Mouse (Mus musculus): ENCODE data around the gene Slc44a3. TPM values are rescaled to one million over a fixed set of nuclear protein-coding genes. Genes with fewer than 3 reads are reported as not detected.

Slc44a3 gene
- polyA plus RNA-seq, 1 experiment = 5.1 TPM

GRCm38 (mm10) chr3:121422405-121422804, 109.8 kb downstream of the Slc44a3 start:
- TF ChIP-seq CTCF (IDR thresholded peaks at IDR 0.05; ENCODE audit: low read depth, low read length) = no peak
- no peak for TF ChIP-seq EP300 (IDR thresholded peaks at IDR 0.05; ENCODE audit: insufficient read depth, low read depth, low read length)
- no peak for TF ChIP-seq POLR2A (IDR thresholded peaks at IDR 0.05; ENCODE audit: insufficient read depth, low read length)
- Histone ChIP-seq H3K9me3 (replicated peaks; ENCODE audit: control insufficient read depth, insufficient read depth, low read length, poor library complexity, severe bottlenecking) (no peaks in the 10 kb centered on the region), H3K4me3 (ENCODE audit: low read depth, low read length) (no peak overlapping the region), H3K27ac (ENCODE audit: insufficient read depth, low read length) (no peak overlapping the region), H3K36me3 (ENCODE audit: control insufficient read depth, insufficient read depth, low read length, poor library complexity, severe bottlenecking) (no peaks in the 10 kb centered on the region), H3K27me3 (ENCODE audit: control insufficient read depth, insufficient read depth, low read length, poor library complexity, severe bottlenecking) (no peaks in the 10 kb centered on the region), H3K9ac (ENCODE audit: low read depth, poor library complexity, severe bottlenecking) (no peak overlapping the region), H3K4me1 (ENCODE audit: control insufficient read depth, insufficient read depth, low read length) (peaks cover 10% of the 10 kb centered on the region)

- H3K27ac ChIP-seq (ENCODE audit: insufficient read depth, low read length) = peak overlapping the region; percentile 87
- peak overlapping the region; percentile 29; the same call in 1 of the 2 replicates for H3K9ac ChIP-seq (ENCODE audit: low read depth, poor library complexity, severe bottlenecking)
- TF ChIP-seq POLR2A (IDR thresholded peaks at IDR 0.05; ENCODE audit: insufficient read depth, low read length) (no peak), CTCF (IDR thresholded peaks at IDR 0.05; ENCODE audit: low read depth, low read length) (no peak), EP300 (IDR thresholded peaks at IDR 0.05; ENCODE audit: insufficient read depth, low read depth, low read length) (peak; percentile 86)
- no peaks in the 10 kb centered on the region for H3K36me3 ChIP-seq (ENCODE audit: control insufficient read depth, insufficient read depth, low read length, poor library complexity, severe bottlenecking)
- H3K27me3 ChIP-seq (ENCODE audit: control insufficient read depth, insufficient read depth, low read length, poor library complexity, severe bottlenecking) = no peaks in the 10 kb centered on the region
- H3K4me1 ChIP-seq (ENCODE audit: control insufficient read depth, insufficient read depth, low read length) = peaks cover 12% of the 10 kb centered on the region
- no peaks in the 10 kb centered on the region for H3K9me3 ChIP-seq (replicated peaks; ENCODE audit: control insufficient read depth, insufficient read depth, low read length, poor library complexity, severe bottlenecking)
- peak overlapping the region; percentile 34 for H3K4me3 ChIP-seq (ENCODE audit: low read depth, low read length)
These were observed 113.3 kb downstream of the Slc44a3 start for GRCm38 (mm10) chr3:121418850-121419435.

GRCm38 (mm10) chr3:121418251-121418601, 114.0 kb downstream of the Slc44a3 start:
- Histone ChIP-seq H3K27me3 (ENCODE audit: control insufficient read depth, insufficient read depth, low read length, poor library complexity, severe bottlenecking) (no peaks in the 10 kb centered on the region), H3K4me1 (ENCODE audit: control insufficient read depth, insufficient read depth, low read length) (peaks cover 12% of the 10 kb centered on the region), H3K9me3 (replicated peaks; ENCODE audit: control insufficient read depth, insufficient read depth, low read length, poor library complexity, severe bottlenecking) (no peaks in the 10 kb centered on the region), H3K4me3 (ENCODE audit: low read depth, low read length) (no peak overlapping the region), H3K36me3 (ENCODE audit: control insufficient read depth, insufficient read depth, low read length, poor library complexity, severe bottlenecking) (no peaks in the 10 kb centered on the region), H3K27ac (ENCODE audit: insufficient read depth, low read length) (peak overlapping the region; percentile 94), H3K9ac (ENCODE audit: low read depth, poor library complexity, severe bottlenecking) (0 out of 2 replicates have a peak overlapping the region, but pooled peaks have one; percentile 3)
- TF ChIP-seq CTCF (IDR thresholded peaks at IDR 0.05; ENCODE audit: low read depth, low read length) (no peak), EP300 (IDR thresholded peaks at IDR 0.05; ENCODE audit: insufficient read depth, low read depth, low read length) (0 out of 2 replicates have a peak, but pooled peaks have one; percentile 40), POLR2A (IDR thresholded peaks at IDR 0.05; ENCODE audit: insufficient read depth, low read length) (no peak)

GRCm38 (mm10) chr3:121417379-121418250, 114.6 kb downstream of the Slc44a3 start:
- Histone ChIP-seq H3K36me3 (ENCODE audit: control insufficient read depth, insufficient read depth, low read length, poor library complexity, severe bottlenecking) (no peaks in the 10 kb centered on the region), H3K4me3 (ENCODE audit: low read depth, low read length) (no peak overlapping the region), H3K27ac (ENCODE audit: insufficient read depth, low read length) (peak overlapping the region; percentile 94), H3K9ac (ENCODE audit: low read depth, poor library complexity, severe bottlenecking) (0 out of 2 replicates have a peak overlapping the region, but pooled peaks have one; percentile 3), H3K27me3 (ENCODE audit: control insufficient read depth, insufficient read depth, low read length, poor library complexity, severe bottlenecking) (no peaks in the 10 kb centered on the region), H3K9me3 (replicated peaks; ENCODE audit: control insufficient read depth, insufficient read depth, low read length, poor library complexity, severe bottlenecking) (no peaks in the 10 kb centered on the region), H3K4me1 (ENCODE audit: control insufficient read depth, insufficient read depth, low read length) (peaks cover 12% of the 10 kb centered on the region)
- no peak for TF ChIP-seq POLR2A (IDR thresholded peaks at IDR 0.05; ENCODE audit: insufficient read depth, low read length)

- no peak overlapping the region for H3K4me3 ChIP-seq (ENCODE audit: low read depth, low read length)
- no peaks in the 10 kb centered on the region for H3K9me3 ChIP-seq (replicated peaks; ENCODE audit: control insufficient read depth, insufficient read depth, low read length, poor library complexity, severe bottlenecking)
- TF ChIP-seq CTCF (IDR thresholded peaks at IDR 0.05; ENCODE audit: low read depth, low read length) = no peak
- peak; percentile 65; the same call in 1 of the 2 replicates for TF ChIP-seq EP300 (IDR thresholded peaks at IDR 0.05; ENCODE audit: insufficient read depth, low read depth, low read length)
- peaks cover 12% of the 10 kb centered on the region for H3K4me1 ChIP-seq (ENCODE audit: control insufficient read depth, insufficient read depth, low read length)
- H3K36me3 ChIP-seq (ENCODE audit: control insufficient read depth, insufficient read depth, low read length, poor library complexity, severe bottlenecking) = no peaks in the 10 kb centered on the region
- H3K27me3 ChIP-seq (ENCODE audit: control insufficient read depth, insufficient read depth, low read length, poor library complexity, severe bottlenecking) = no peaks in the 10 kb centered on the region
- H3K9ac ChIP-seq (ENCODE audit: low read depth, poor library complexity, severe bottlenecking) = no peak overlapping the region
- H3K27ac ChIP-seq (ENCODE audit: insufficient read depth, low read length) = peak overlapping the region; percentile 94
These were observed 115.7 kb downstream of the Slc44a3 start for GRCm38 (mm10) chr3:121416171-121417154.
